Mouse (Mus musculus): ENCODE measurements around the gene 9230113P08Rik. TPM values are rescaled to one million over a fixed set of nuclear protein-coding genes. Genes with fewer than 3 reads are reported as not detected.
"Not testable (repeated sequence)": the region's sequence is repeated elsewhere in the genome, so short reads cannot be mapped to it uniquely, and the experiment has no call there.

Gene 9230113P08Rik
- polyA plus RNA-seq (2012; rRNA removed): not detected in 2 replicates

GRCm38 (mm10) chr9:35908123-35908522, at the start of gene 9230113P08Rik:
Gene 9230113P08Rik, plus strand, starts transcription at chr9:35908423.
- DNase-seq (ENCODE audit: low read depth, low spot score): not testable (repeated sequence)

GRCm38 (mm10) chr9:35893112-35893511, 15.1 kb upstream of the 9230113P08Rik start:
- WGBS: 56% methylated on average over 1 of the region's 1 CpGs

GRCm38 (mm10) chr9:35904494-35904893, 3.7 kb upstream of the 9230113P08Rik start:
- DNase-seq (ENCODE audit: low read depth, low spot score): no peak
- WGBS: 72% methylated on average over 2 of the region's 2 CpGs

More at GRCm38 (mm10) chr9:35893112-35893511, 15.1 kb upstream of the 9230113P08Rik start:
- not testable (repeated sequence) for DNase-seq (ENCODE audit: low read depth, low spot score)

- 83% methylated on average over 2 of the region's 2 CpGs for WGBS
- no peak for DNase-seq (ENCODE audit: low read depth, low spot score)
Measured at GRCm38 (mm10) chr9:35930817-35931216, 22.6 kb downstream of the 9230113P08Rik start.

Other genes with a start within 250 kb of the 9230113P08Rik start
- gene Pate1, start 221.0 kb upstream of the 9230113P08Rik start, polyA plus RNA-seq (2012; rRNA removed): not detected in 2 replicates
- gene Gm17677, start 167.4 kb upstream of the 9230113P08Rik start, polyA plus RNA-seq (2012; rRNA removed): not detected in 2 replicates
- not detected in 2 replicates for gene Gm17727, start 130.3 kb upstream of the 9230113P08Rik start, polyA plus RNA-seq (2012; rRNA removed)
- not detected in 2 replicates for gene Gm27235, start 118.3 kb upstream of the 9230113P08Rik start, polyA plus RNA-seq (2012; rRNA removed)
- 0.07 and 0.14 TPM in 2 replicates for gene D730048I06Rik, start 118.3 kb upstream of the 9230113P08Rik start, polyA plus RNA-seq (2012; rRNA removed)
- not detected in 2 replicates for gene 9230110F15Rik, start 64.3 kb upstream of the 9230113P08Rik start, polyA plus RNA-seq (2012; rRNA removed)
- not detected in 2 replicates for gene Gm5916, start 220.4 kb downstream of the 9230113P08Rik start, polyA plus RNA-seq (2012; rRNA removed)

Data from large intestine, adult 2 months (tissue).